Mouse (Mus musculus) left cerebral cortex, adult 2 months (tissue): ENCODE data around the gene Tma7. TPM values are rescaled to one million over a fixed set of nuclear protein-coding genes. Genes with fewer than 3 reads are reported as not detected.

Source experiments
- DNase-seq, 2 experiments: peaks; one replicate each; pipeline ENCODE4 v3.0.0; 2021 to 2022; ENCODE audit warnings: low spot score in 2 of 2, mixed read lengths in 1 of 2; ENCODE audit errors: extremely low spot score in 1 of 2
- H3K27ac ChIP-seq: fragments of 200-600 bp; 2 replicates; pipeline ENCODE4 v1.8.1; 2022
- H3K4me3 ChIP-seq: fragments of 200-600 bp; 2 replicates; pipeline ENCODE4 v1.8.1; 2022
- CTCF ChIP-seq: fragments of 200-600 bp; IDR thresholded peaks from 2 replicates; pipeline ENCODE4 v1.8.1; 2022; ENCODE audit warnings: antibody characterized with exemption, mild to moderate bottlenecking, moderate library complexity
- intact Hi-C: fragments of 180-260 bp; cut with DNase I; formaldehyde crosslinking; loops from one replicate; pipeline ENCODE4 v1.15.1; 2025
- total RNA-seq, 2 experiments: library from RNA; stranded (reverse); gene quantifications; 2 replicates each; pipeline ENCODE4 v1.2.3; 2021

Gene Tma7
- total RNA-seq, 2 experiments from 2014 or later = 312 to 332 TPM

DNA sequence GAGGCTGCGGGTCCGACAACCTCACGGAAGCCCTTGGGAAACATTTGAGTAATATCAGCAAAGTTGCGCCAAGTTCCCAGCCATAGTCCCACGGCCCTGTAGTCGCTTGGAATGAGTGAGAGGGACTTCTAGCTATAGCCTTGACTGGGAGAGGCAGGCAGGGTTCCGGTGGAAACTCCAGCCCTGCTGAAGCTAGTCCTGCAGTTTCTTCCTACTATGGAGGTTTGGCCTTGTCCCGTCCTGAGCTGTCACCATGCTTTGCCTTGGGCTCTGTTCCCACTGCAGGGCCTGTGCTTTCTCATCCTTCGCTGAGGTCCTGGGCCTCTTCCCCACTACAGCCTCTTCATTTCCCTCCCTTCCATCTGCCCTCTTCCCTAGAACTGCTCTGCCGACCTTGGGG, 33.8 kb upstream of the Tma7 start:
- intact Hi-C loops = no loop called here
- no peak overlapping the region for H3K27ac ChIP-seq
- no peak overlapping the region for H3K4me3 ChIP-seq
- no peak for TF ChIP-seq CTCF
- no peak for DNase-seq

GRCm38 (mm10) chr9:109114871-109115270, 32.5 kb upstream of the Tma7 start:
- intact Hi-C loops = no loop called here
- no peak for DNase-seq
- no peak for TF ChIP-seq CTCF
- H3K27ac ChIP-seq = no peak overlapping the region
- no peak overlapping the region for H3K4me3 ChIP-seq

DNA sequence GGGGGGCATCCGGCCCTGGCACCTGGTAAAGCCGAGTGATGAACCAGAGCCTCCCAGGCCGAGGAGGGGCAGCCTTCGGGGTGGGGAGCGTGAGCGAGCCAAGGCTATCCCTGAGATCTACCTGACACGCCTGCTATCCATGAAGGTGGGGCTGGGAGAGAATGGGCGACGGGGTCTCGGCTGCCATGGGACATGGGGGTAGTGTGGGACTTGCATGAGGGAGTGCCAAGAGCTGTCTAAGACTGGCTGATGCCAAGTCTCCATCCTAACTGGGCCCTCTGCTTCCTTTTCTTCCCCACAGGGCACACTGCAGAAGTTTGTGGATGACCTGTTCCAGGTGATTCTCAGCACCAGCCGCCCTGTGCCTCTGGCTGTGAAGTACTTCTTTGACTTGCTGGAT, 31.9 kb upstream of the Tma7 start:
- intact Hi-C loops = no loop called here
- no peak for TF ChIP-seq CTCF
- H3K4me3 ChIP-seq = no peak overlapping the region
- H3K27ac ChIP-seq = no peak overlapping the region
- no peak for DNase-seq

DNA sequence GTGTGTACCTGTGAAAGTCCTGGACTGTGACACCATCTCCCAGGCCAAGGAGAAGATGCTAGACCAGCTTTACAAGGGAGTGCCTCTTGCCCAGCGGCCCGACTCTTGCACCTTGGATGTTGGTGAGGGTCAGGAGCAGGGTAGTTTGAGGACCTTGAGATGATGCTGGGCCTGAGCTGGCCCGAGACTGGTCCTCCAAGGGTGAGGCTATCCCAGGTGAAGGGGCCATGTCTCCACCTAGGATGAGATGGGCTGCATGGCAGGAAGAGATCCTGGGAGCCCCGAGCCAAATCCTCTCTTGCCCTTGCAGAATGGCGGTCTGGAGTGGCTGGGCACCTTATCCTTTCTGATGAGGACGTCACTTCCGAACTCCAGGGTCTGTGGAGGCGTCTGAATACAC, 30.9 kb upstream of the Tma7 start:
- H3K27ac ChIP-seq = no peak overlapping the region
- H3K4me3 ChIP-seq = no peak overlapping the region
- intact Hi-C loops = no loop called here
- no peak for TF ChIP-seq CTCF
- no peak for DNase-seq

DNA sequence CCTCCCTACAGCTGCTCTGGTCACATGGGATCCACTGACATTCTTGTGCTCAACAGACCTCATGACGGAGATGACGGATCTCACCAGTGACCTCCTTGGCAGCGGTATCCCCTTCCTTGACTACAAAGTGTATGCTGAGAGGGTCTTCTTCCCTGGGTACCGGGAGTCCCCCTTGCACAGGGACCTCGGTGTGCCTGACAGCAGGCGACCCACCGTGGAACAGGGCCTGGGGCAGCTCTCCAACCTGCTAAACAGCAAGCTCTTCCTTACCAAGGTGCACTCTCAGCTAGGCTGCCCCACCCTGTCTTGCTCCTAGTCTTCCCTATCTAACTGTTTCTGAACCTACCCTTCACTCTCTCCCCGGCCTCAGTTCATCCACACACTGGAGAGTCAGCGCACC, 29.2 kb upstream of the Tma7 start:
- TF ChIP-seq CTCF = no peak
- Histone ChIP-seq H3K4me3 (no peak overlapping the region), H3K27ac (no peak overlapping the region)
- no peak for DNase-seq
- intact Hi-C loops = no loop called here

GRCm38 (mm10) chr9:109111101-109111500, 28.7 kb upstream of the Tma7 start:
- DNase-seq = no peak

DNA sequence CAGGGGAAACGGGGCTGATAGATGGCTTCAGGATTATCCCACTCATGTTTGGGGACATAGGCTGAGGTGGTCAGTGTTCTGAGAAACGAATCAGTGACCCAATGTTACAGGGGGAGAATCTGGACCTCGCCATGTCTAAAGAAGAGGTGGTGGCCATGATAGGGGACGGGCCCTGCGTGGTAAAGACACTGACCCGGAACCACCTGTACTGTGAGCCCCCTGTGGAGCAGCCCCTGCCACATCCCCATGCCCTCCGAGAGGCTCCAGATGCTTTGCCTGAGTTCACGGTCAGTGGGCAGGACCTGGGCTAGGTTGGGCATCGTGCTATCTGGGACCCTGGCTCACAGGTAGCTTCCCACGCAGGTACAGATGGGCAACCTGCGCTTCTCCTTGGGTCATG, 27.9 kb upstream of the Tma7 start:
- H3K27ac ChIP-seq = no peak overlapping the region
- intact Hi-C loops = no loop called here
- no peak for DNase-seq
- no peak for TF ChIP-seq CTCF
- H3K4me3 ChIP-seq = no peak overlapping the region

More at GRCm38 (mm10) chr9:109111101-109111500, 28.7 kb upstream of the Tma7 start:
- Histone ChIP-seq H3K27ac (no peak overlapping the region), H3K4me3 (no peak overlapping the region)
- no peak for TF ChIP-seq CTCF
- intact Hi-C loops = no loop called here

GRCm38 (mm10) chr9:109107341-109107740, 25.0 kb upstream of the Tma7 start:
- intact Hi-C loops = no loop called here
- no peak overlapping the region for H3K27ac ChIP-seq
- no peak for DNase-seq
- no peak overlapping the region for H3K4me3 ChIP-seq
- TF ChIP-seq CTCF = no peak

DNA sequence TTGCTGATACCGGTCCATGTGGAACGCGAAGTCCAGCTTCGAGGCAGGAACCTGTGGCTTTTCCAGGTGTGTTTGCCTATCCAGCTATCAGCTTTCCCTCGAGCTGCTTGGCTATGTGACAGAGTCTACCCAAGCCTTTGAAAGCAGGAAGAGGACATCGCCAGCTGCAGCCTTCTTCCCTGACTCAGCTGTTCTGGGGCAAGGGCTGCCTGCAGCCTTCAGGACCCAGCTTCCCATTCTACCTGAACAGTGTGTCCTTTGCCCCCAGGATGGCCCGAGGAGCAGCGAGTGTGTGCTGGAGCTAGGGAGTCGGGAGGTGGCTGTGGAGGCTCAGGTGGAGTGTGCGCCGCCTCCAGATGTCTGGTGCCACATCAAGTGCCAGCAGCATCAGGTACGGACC, 23.3 kb upstream of the Tma7 start:
- DNase-seq = no peak
- Histone ChIP-seq H3K4me3 (no peak overlapping the region), H3K27ac (no peak overlapping the region)
- intact Hi-C loops = no loop called here
- TF ChIP-seq CTCF = no peak

DNA sequence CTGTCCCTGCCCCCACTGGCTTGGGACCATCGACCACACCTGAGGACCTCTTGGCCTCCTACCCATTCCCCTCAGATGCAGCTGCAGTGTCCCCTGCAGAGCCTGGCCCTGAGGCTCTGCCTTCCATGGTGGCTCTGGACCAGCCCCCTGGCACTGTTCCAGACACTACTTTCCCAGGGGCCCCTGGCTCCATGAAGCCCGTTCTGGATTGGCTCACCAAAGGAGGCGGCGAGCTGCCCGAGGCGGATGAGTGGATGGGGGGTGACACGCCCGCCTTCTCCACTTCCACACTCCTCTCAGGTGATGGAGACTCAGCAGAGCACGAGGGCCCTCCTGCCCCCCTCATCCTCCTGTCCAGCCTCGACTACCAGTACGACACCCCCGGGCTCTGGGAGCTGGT, 22.6 kb upstream of the Tma7 start:
- Histone ChIP-seq H3K27ac (no peak overlapping the region), H3K4me3 (no peak overlapping the region)
- no peak for TF ChIP-seq CTCF
- DNase-seq = peak; percentile 30 to 45
- intact Hi-C loops = no loop called here

- intact Hi-C loops = no loop called here
- DNase-seq = no peak
- no peak for TF ChIP-seq CTCF
These were observed 21.7 kb upstream of the Tma7 start for GRCm38 (mm10) chr9:109104083-109104482.

GRCm38 (mm10) chr9:109103250-109103649, 20.9 kb upstream of the Tma7 start:
- intact Hi-C loops = no loop called here
- no peak overlapping the region for H3K27ac ChIP-seq
- TF ChIP-seq CTCF = no peak
- no peak for DNase-seq
- no peak overlapping the region for H3K4me3 ChIP-seq

More at GRCm38 (mm10) chr9:109104083-109104482, 21.7 kb upstream of the Tma7 start:
- H3K4me3 ChIP-seq = no peak overlapping the region
- no peak overlapping the region for H3K27ac ChIP-seq

GRCm38 (mm10) chr9:109102541-109102940, 20.2 kb upstream of the Tma7 start:
- intact Hi-C loops = no loop called here
- Histone ChIP-seq H3K4me3 (no peak overlapping the region), H3K27ac (no peak overlapping the region)
- no peak for DNase-seq
- no peak for TF ChIP-seq CTCF
